Mouse (Mus musculus) hindbrain, embryonic 14.5 days (tissue): ENCODE data around the gene Slc2a12. TPM values are rescaled to one million over a fixed set of nuclear protein-coding genes. Genes with fewer than 3 reads are reported as not detected.

Source experiments
- ATAC-seq: fragments of 200-750 bp; cut with Nextera tagmentation; 2 replicates; pipeline ENCODE4 v1.8.0; 2017; ENCODE audit warnings: moderate number of reproducible peaks, mild to moderate bottlenecking, moderate TSS enrichment, moderate library complexity; ENCODE audit not compliant: low FRiP score
- DNase-seq: peaks from one replicate; pipeline ENCODE4 v3.0.0-alpha.2; 2015; ENCODE audit warnings: low spot score
- H3K27ac ChIP-seq: fragments of 300-500 bp; sonication (generic); 2 replicates; pipeline ENCODE4 v1.5.1; 2014; ENCODE audit warnings: mild to moderate bottlenecking, moderate library complexity
- H3K27me3 ChIP-seq: fragments of 300-500 bp; sonication (generic); 2 replicates; pipeline ENCODE4 v1.6.1; 2014; ENCODE audit warnings: mild to moderate bottlenecking, low read length, mixed read lengths; ENCODE audit not compliant: control insufficient read depth, insufficient read depth
- H3K36me3 ChIP-seq: fragments of 300-500 bp; sonication (generic); replicated peaks from 2 replicates; pipeline ENCODE4 v1.6.1; 2014; ENCODE audit not compliant: control insufficient read depth, insufficient read depth
- H3K4me1 ChIP-seq: fragments of 300-500 bp; sonication (generic); replicated peaks from 2 replicates; pipeline ENCODE4 v1.6.1; 2014; ENCODE audit warnings: antibody characterized with exemption, low read length, mixed read lengths; ENCODE audit not compliant: control insufficient read depth, insufficient read depth
- H3K4me2 ChIP-seq: fragments of 300-500 bp; sonication (generic); replicated peaks from 2 replicates; pipeline ENCODE4 v1.6.1; 2014; ENCODE audit warnings: mild to moderate bottlenecking, moderate library complexity
- H3K4me3 ChIP-seq: fragments of 300-500 bp; sonication (generic); replicated peaks from 2 replicates; pipeline ENCODE4 v1.5.1; 2014; ENCODE audit warnings: mild to moderate bottlenecking, low read length
- H3K9ac ChIP-seq: fragments of 300-500 bp; sonication (generic); 2 replicates; pipeline ENCODE4 v1.6.1; 2014
- H3K9me3 ChIP-seq: fragments of 300-500 bp; sonication (generic); 2 replicates; pipeline ENCODE4 v1.6.1; 2016; ENCODE audit warnings: low read length; ENCODE audit not compliant: control insufficient read depth
- WGBS: fragments of 180-500 bp; shearing (Covaris S2); extraction: QIAGEN DNeasy Blood & Tissue Kit; methylation state at CpG from one replicate; pipeline ENCODE4 v1.1.7; 2014; 5-methylcytosine and 5-hydroxymethylcytosine counted together
- polyA plus RNA-seq: library from polyadenylated mRNA; unstranded; fragments of >200 nt; fragmentation: Nextera tagmentation; extraction: Ambion mirVana; gene quantifications from 2 replicates; pipeline ENCODE4 v1.2.1, GENCODE M21; 2014

The Slc2a12 gene
- polyA plus RNA-seq, 1 experiment from 2014 or later = 8.0 TPM

DNA sequence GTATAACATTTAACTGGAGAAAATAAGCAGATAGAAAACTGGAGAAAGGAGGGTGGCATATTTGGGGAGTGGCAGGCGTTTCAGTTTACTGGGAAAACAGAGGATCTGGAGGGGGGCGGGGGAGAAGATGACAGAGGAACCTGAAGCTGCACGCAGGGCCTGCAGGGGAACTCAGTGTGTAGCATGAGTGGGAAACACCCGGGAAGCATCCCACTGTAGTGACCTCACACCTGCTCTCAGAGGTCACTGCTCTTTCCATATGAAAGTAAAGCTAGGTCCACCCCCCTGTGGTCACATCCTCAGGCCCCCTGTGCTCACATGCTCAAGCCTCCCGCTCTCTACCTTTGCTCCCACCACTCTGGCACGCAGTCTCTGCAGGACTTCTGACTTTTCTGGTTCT lies 9.0 kb downstream of the Slc2a12 start:
- Histone ChIP-seq H3K4me3 (no peak overlapping the region), H3K9me3 (no peaks in the 10 kb centered on the region), H3K4me1 (peaks cover 4% of the 10 kb centered on the region), H3K27me3 (no peaks in the 10 kb centered on the region), H3K36me3 (no peaks in the 10 kb centered on the region), H3K4me2 (no peak overlapping the region), H3K27ac (no peak overlapping the region), H3K9ac (no peak overlapping the region)
- DNase-seq (no peak), ATAC-seq (no peak)
- WGBS = 49% methylated on average over 6 of the region's 6 CpGs

DNA sequence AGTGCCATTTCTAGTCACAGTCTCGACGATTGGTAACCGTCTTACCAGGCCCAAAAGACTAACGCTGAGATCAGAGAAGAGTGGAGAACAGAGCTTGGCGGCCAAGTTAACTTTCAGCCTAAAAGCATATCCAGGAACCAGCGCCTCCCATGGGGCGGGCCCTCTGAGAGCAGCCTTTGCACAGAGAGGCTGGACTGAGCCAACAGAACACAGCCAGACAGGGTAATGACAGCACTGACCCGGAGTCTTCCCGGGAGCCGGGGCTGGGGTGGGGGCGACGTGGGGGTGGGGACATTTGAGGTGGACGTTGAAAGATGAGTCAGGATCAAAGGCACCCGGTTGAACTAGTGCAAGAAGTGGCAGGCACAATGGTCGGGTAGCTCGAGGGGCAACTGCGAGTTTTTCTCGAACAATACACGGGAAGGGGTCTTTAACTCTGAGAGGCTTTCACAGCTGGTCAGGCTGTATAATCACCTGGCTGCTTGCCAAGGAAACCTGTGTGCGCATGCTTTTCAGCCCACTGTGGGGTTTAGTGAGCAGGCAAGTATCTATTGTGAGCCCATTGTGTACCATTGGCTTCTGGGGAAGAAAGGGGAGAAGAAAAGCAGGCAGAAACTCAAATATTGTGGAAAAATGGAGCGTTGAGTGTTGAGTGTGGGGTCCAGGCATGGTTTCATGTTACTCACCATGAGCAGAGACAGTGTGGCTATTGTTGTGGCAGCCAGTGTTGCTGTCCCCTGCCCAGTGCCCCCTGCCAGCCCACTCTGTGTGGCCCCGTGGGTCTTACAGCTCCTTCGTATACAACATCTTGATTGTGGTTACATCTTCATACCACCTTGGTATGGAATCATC lies 13.9 kb downstream of the Slc2a12 start:
- peak overlapping the region; percentile 70 for H3K27ac ChIP-seq
- ATAC-seq (peak; percentile 95), DNase-seq (peak; percentile 85)
- no peaks in the 10 kb centered on the region for H3K36me3 ChIP-seq
- H3K4me2 ChIP-seq = peak overlapping the region; percentile 24
- 19% methylated on average over 23 of the region's 23 CpGs for WGBS
- no peaks in the 10 kb centered on the region for H3K27me3 ChIP-seq
- no peaks in the 10 kb centered on the region for H3K9me3 ChIP-seq
- H3K4me1 ChIP-seq = peaks cover 9% of the 10 kb centered on the region
- H3K4me3 ChIP-seq = no peak overlapping the region
- H3K9ac ChIP-seq = peak overlapping the region; percentile 28

DNA sequence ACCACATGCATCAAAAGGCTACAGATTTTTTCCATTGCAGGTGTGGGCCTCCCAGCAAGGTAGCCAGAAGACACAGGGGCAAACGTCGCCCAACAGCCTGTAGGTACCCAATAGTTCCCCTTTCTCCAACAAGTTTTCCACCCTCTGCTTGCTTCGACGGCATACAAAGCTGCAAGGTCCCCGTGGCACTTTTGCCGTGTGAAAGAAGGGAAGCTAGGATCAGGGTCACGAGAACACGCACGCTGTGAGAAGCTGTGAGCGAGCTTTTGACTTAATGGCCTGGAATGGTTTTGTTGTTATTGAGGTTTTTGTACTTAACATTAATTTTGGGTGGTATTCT lies 14.5 kb downstream of the Slc2a12 start:
- Histone ChIP-seq H3K27me3 (no peaks in the 10 kb centered on the region), H3K4me2 (peak overlapping the region; percentile 24; the same call in 1 of the 2 replicates), H3K4me1 (peaks cover 9% of the 10 kb centered on the region), H3K36me3 (no peaks in the 10 kb centered on the region), H3K9me3 (no peaks in the 10 kb centered on the region), H3K27ac (peak overlapping the region; percentile 70), H3K9ac (peak overlapping the region; percentile 28; the same call in 1 of the 2 replicates), H3K4me3 (no peak overlapping the region)
- WGBS = 73% methylated on average over 10 of the region's 10 CpGs
- ATAC-seq = no peak
- DNase-seq = no peak

DNA sequence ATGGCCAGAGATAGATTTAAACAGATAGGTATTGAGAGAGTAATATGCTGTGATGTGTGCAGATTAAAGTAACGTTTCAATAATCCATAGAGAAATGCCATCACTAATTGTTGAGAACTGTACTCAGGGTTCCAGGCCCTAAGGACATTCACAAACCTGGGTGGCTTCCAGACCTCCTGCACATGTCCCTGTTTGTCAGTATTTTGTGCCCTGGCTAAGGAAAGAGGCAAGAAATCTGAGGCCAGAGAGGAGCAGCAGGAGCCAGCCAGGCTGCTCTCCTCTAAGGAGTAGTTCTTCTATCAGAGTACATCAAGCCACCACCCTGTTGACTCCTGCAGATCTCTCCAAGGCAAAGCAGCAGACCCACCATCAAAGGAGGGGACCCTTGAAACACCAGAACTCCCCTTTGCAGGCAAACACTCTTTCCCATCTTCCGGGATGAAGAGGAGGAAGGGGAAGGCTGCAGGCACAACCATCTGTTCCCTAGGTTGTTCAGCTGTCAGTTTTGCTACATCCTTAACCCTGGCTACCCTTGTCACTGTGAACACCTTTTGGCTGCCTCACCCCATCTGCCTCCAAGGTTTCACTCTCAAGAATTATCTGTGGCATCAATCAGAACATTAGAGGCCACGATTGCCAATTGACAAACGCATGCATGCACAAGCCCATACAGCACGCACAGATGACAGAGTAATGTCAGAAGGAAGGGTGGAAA lies 15.6 kb downstream of the Slc2a12 start:
- Histone ChIP-seq H3K27me3 (no peaks in the 10 kb centered on the region), H3K9ac (no peak overlapping the region), H3K4me3 (no peak overlapping the region), H3K4me2 (no peak overlapping the region), H3K4me1 (peaks cover 9% of the 10 kb centered on the region), H3K9me3 (no peaks in the 10 kb centered on the region), H3K27ac (no peak overlapping the region), H3K36me3 (no peaks in the 10 kb centered on the region)
- no peak for DNase-seq
- ATAC-seq = no peak
- WGBS = 84% methylated on average over 5 of the region's 5 CpGs

DNA sequence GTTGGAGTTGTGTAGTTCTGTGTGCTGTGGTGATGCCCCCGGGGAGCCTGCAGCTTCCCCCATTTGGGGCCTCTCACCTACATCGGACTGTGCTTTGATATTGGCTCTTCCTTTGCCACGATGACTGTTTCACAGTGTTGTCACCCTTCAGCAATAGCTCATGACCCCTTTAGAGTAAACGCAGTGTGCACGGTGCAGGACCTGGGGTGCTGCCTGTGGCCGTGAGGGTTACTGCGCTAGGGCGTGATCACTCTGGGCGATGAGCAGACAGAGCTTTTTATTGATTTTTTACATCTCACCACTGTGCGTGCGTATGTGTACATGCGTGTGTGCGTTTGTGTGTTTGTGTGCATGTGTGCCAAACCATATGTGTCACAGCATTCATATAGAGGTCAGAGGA lies 23.7 kb downstream of the Slc2a12 start:
- 91% methylated on average over 13 of the region's 13 CpGs for WGBS
- Histone ChIP-seq H3K9ac (no peak overlapping the region), H3K27ac (no peak overlapping the region), H3K4me3 (no peak overlapping the region), H3K4me1 (no peaks in the 10 kb centered on the region), H3K36me3 (no peaks in the 10 kb centered on the region), H3K27me3 (no peaks in the 10 kb centered on the region), H3K4me2 (no peak overlapping the region), H3K9me3 (no peaks in the 10 kb centered on the region)
- no peak for DNase-seq
- no peak for ATAC-seq

DNA sequence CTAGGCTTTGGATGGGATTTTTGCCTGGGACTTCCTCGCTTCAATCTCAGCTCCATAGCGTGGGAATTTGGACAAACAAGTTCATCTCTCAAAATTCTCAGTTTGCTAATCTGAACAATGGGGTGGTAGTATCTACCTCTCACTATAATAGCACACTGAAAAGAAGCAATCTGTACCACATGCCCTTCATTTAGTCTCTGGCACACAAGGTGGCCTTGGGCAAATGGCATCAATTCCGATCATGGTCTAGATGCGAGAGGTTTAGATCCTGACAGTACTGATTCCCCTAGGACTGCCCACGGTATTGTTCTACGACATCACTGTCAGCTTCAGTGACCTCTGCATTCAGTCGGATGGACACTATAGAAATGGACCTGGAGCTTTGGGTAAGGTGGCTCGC lies 29.4 kb downstream of the Slc2a12 start:
- Histone ChIP-seq H3K4me1 (no peaks in the 10 kb centered on the region), H3K9ac (no peak overlapping the region), H3K4me2 (no peak overlapping the region), H3K27me3 (no peaks in the 10 kb centered on the region), H3K27ac (no peak overlapping the region), H3K4me3 (no peak overlapping the region), H3K9me3 (0 out of 2 replicates have a peak, but pooled peaks cover 4% of the 10 kb centered on the region), H3K36me3 (no peaks in the 10 kb centered on the region)
- ATAC-seq (no peak), DNase-seq (no peak)
- 90% methylated on average over 8 of the region's 8 CpGs for WGBS

DNA sequence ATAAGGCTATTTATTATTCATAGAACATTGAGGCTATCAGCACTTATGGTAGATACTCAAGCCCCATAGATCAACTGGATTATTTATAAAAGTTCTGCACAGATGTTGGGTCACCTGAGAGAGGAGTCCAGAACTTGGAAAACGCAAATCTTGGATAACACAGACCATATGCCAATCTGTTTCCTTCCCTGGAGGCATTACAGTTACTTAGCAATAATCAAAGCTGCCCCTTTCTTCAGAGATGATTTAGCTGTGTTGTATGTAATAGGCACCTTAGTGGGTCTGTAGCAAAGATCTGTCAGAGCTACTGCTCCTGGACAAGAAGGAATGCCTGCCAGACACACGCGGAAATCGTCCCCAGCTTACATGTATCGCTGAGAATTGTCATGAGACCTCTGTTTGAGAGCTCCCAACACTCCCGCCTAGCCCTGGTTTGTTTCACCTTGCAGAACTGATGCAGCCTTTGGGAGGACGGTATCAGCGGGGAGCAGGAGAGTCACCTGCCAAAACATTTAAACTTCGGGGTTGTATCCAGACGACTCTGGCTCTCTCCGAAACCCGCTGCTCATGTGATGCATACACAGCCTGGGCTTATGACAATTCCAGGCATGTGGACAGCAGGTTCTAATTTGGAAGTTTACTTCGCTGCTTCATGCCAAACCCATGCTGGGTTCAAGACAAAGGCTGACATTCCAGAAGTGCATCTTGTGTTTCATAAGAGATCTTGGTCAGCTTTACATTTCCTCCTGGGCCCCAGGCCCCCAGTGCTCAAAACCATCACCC lies 31.2 kb downstream of the Slc2a12 start:
- no peaks in the 10 kb centered on the region for H3K36me3 ChIP-seq
- no peaks in the 10 kb centered on the region for H3K27me3 ChIP-seq
- no peak overlapping the region for H3K4me3 ChIP-seq
- no peak overlapping the region for H3K27ac ChIP-seq
- no peak for ATAC-seq
- DNase-seq = no peak
- H3K4me2 ChIP-seq = no peak overlapping the region
- H3K9ac ChIP-seq = no peak overlapping the region
- H3K4me1 ChIP-seq = no peaks in the 10 kb centered on the region
- WGBS = 63% methylated on average over 13 of the region's 13 CpGs
- H3K9me3 ChIP-seq = 0 out of 2 replicates have a peak, but pooled peaks cover 4% of the 10 kb centered on the region

DNA sequence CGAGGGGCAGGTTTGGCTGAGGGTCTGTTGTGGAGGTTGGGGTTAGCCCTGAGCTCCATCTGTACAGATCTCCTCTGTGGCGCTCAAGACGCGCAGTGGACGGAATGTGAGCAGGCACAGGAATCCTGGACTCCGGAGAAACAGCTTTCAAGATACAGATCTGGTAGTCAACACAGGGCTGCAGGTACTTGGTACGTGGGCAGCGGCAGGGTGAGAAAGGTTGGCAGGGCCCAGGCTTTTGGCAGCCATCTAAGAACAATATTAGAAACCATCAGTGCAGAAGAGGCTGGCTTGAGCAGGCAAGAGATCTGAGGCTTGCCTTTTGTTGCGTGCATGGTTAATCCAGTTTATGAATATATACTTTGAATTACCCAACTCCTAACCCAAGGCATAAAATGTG lies 51.4 kb downstream of the Slc2a12 start:
- Histone ChIP-seq H3K36me3 (peaks cover 12% of the 10 kb centered on the region), H3K27me3 (no peaks in the 10 kb centered on the region), H3K4me3 (no peak overlapping the region), H3K9ac (no peak overlapping the region), H3K27ac (no peak overlapping the region), H3K4me1 (no peaks in the 10 kb centered on the region), H3K4me2 (no peak overlapping the region), H3K9me3 (no peaks in the 10 kb centered on the region)
- no peak for ATAC-seq
- WGBS = 97% methylated on average over 9 of the region's 9 CpGs
- no peak for DNase-seq

DNA sequence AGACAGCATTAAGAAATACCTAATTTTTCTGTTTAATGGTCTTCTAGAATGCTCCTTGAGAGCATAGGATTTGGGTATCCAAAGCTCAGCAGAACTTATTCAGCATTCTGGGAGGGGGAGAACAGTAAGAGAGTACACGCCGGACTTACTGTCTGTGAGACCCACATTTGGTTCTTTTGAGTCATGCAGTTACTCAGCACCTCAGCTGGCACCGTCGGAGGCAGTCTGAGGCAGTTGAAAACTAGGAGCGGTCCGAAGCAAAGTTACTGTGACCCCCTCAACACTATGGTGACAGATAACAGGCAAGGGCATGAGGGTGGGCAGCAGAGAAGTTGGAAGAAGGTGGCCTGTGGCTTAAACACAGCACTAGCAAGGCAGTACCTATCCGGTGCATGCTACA lies 52.1 kb downstream of the Slc2a12 start:
- peaks cover 12% of the 10 kb centered on the region for H3K36me3 ChIP-seq
- WGBS = 90% methylated on average over 7 of the region's 7 CpGs
- no peaks in the 10 kb centered on the region for H3K4me1 ChIP-seq
- H3K9ac ChIP-seq = no peak overlapping the region
- ATAC-seq = no peak
- no peak overlapping the region for H3K4me2 ChIP-seq
- H3K27ac ChIP-seq = no peak overlapping the region
- DNase-seq = no peak
- H3K4me3 ChIP-seq = no peak overlapping the region
- H3K27me3 ChIP-seq = no peaks in the 10 kb centered on the region
- no peaks in the 10 kb centered on the region for H3K9me3 ChIP-seq
